Mouse (Mus musculus) neural tube, embryonic 12.5 days (tissue): ENCODE data around the gene Mtmr6. TPM values are rescaled to one million over a fixed set of nuclear protein-coding genes. Genes with fewer than 3 reads are reported as not detected.

Experiments used
- ATAC-seq: fragments of 200-750 bp; cut with Nextera tagmentation; 2 replicates; pipeline ENCODE4 v1.8.0; 2017; ENCODE audit warnings: low read depth, mild to moderate bottlenecking, moderate TSS enrichment, moderate library complexity; ENCODE audit not compliant: low FRiP score
- H3K27ac ChIP-seq: fragments of 300-500 bp; sonication (generic); 2 replicates; pipeline ENCODE4 v1.5.1; 2016
- H3K27me3 ChIP-seq: fragments of 300-500 bp; sonication (generic); replicated peaks from 2 replicates; pipeline ENCODE4 v1.6.1; 2016; ENCODE audit warnings: mild to moderate bottlenecking
- H3K36me3 ChIP-seq: fragments of 300-500 bp; sonication (generic); 2 replicates; pipeline ENCODE4 v1.6.1; 2016; ENCODE audit warnings: mild to moderate bottlenecking
- H3K4me1 ChIP-seq: fragments of 300-500 bp; sonication (generic); 2 replicates; pipeline ENCODE4 v1.6.1; 2016
- H3K4me2 ChIP-seq: fragments of 300-500 bp; sonication (generic); replicated peaks from 2 replicates; pipeline ENCODE4 v1.6.1; 2016; ENCODE audit warnings: mild to moderate bottlenecking
- H3K4me3 ChIP-seq: fragments of 300-500 bp; sonication (generic); 2 replicates; pipeline ENCODE4 v1.5.1; 2016
- H3K9ac ChIP-seq: fragments of 300-500 bp; sonication (generic); 2 replicates; pipeline ENCODE4 v1.6.1; 2016; ENCODE audit warnings: mild to moderate bottlenecking
- H3K9me3 ChIP-seq: fragments of 300-500 bp; sonication (generic); 2 replicates; pipeline ENCODE4 v1.6.1; 2016; ENCODE audit warnings: mild to moderate bottlenecking
- WGBS: fragments of 180-500 bp; shearing (Covaris S2); methylation state at CpG from one replicate; pipeline ENCODE4 v1.1.7; 2016; 5-methylcytosine and 5-hydroxymethylcytosine counted together
- polyA plus RNA-seq: library from polyadenylated mRNA; unstranded; fragments of >200 nt; fragmentation: Nextera tagmentation; extraction: Ambion mirVana; gene quantifications from 2 replicates; pipeline ENCODE4 v1.2.1, GENCODE M21; 2016

Mtmr6 gene
- polyA plus RNA-seq, 1 experiment from 2014 or later: 59.7 TPM

DNA sequence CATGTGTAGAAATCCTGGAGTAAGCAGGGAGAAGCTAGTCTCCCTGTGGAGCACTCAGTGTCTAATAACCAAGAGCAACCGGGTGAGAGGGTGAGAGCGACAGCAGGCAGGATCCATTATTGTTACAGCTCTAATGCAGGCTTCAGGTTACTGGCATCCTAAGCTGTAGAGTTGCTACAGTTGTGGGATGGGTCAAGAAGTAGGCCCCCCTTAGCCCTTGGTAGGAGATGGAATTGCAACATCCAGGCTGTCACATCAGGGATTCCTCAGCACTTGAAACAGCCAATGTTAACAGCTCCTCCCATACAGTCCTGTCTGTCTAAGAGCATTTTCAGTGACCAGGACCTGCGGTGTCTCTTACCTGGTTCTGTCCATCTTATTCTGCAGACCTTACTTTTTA lies 8.7 kb upstream of the Mtmr6 start:
- H3K36me3 ChIP-seq: no peaks in the 10 kb centered on the region
- H3K27ac ChIP-seq: no peak overlapping the region
- no peak overlapping the region for H3K4me3 ChIP-seq
- no peak for ATAC-seq
- no peaks in the 10 kb centered on the region for H3K27me3 ChIP-seq
- H3K4me1 ChIP-seq: peaks cover 5% of the 10 kb centered on the region
- no peak overlapping the region for H3K9ac ChIP-seq
- no peaks in the 10 kb centered on the region for H3K9me3 ChIP-seq
- WGBS: 31% methylated on average over 3 of the region's 3 CpGs
- H3K4me2 ChIP-seq: no peak overlapping the region

DNA sequence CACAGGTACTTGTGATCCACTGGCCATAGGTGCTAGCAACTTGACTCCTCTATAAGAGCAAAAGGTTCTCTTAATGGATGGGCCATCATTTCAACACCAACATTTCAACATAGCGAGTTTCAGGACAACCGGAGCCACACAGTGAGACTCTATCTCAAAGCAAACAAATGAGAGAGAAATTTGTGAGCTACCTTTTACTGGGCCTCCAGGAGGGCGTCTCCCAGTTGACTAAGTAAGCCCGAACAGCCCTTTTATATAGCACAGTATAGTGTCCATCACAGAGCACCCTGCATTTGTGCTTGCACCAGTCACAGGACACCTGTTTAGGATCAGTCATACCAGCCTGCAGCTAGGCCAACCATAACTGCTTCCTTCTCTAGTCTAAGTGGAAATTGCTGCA lies 7.9 kb upstream of the Mtmr6 start:
- no peaks in the 10 kb centered on the region for H3K36me3 ChIP-seq
- no peak overlapping the region for H3K4me2 ChIP-seq
- H3K4me3 ChIP-seq: no peak overlapping the region
- no peaks in the 10 kb centered on the region for H3K9me3 ChIP-seq
- WGBS: 76% methylated on average over 4 of the region's 4 CpGs
- peaks cover 5% of the 10 kb centered on the region for H3K4me1 ChIP-seq
- no peak overlapping the region for H3K9ac ChIP-seq
- H3K27ac ChIP-seq: no peak overlapping the region
- no peaks in the 10 kb centered on the region for H3K27me3 ChIP-seq
- ATAC-seq: no peak

DNA sequence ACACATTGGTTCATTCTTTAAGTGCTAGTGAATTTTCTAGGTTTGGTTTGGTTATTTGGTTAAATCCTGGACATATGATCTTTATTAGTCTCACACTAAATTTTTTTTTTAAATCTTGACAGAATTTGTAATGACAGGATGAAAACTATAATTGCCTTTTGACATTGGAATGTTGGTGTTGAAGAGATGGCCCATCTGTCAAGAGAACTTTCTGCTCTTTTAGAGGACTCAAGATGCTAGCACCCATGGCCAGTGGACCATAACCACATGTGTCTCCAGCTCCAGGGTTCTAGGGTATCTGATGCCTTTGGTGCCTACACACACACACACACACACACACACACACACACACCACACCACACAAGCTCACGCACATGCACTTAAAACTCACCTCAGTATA lies 7.2 kb upstream of the Mtmr6 start:
- no peaks in the 10 kb centered on the region for H3K36me3 ChIP-seq
- no peaks in the 10 kb centered on the region for H3K4me1 ChIP-seq
- WGBS: 87% methylated on average over 1 of the region's 1 CpGs
- H3K27me3 ChIP-seq: no peaks in the 10 kb centered on the region
- H3K27ac ChIP-seq: no peak overlapping the region
- H3K4me2 ChIP-seq: no peak overlapping the region
- H3K9ac ChIP-seq: no peak overlapping the region
- H3K4me3 ChIP-seq: no peak overlapping the region
- no peaks in the 10 kb centered on the region for H3K9me3 ChIP-seq
- no peak for ATAC-seq

DNA sequence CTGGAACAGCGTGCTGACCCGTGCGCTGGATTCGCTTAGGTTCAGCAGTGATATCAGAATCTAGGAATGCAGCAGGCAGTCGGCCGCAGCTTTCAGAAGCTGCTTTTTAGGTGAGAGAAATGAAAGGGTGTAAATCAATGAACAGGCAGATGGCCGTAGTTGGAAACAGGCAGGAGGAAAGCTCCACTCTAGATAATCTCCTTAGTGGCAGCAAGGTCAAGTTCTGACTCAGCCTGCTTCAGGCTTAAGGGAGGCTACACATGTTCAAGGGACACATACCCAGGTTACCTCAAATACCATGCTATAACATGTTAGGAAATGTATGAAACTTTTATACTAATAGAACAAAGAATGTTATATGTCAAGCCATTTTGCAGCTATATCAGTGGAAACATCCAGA lies 2.7 kb upstream of the Mtmr6 start:
- Histone ChIP-seq H3K9ac (no peak overlapping the region), H3K4me3 (no peak overlapping the region), H3K9me3 (no peaks in the 10 kb centered on the region), H3K27me3 (no peaks in the 10 kb centered on the region), H3K4me1 (peaks cover 8% of the 10 kb centered on the region), H3K27ac (no peak overlapping the region), H3K4me2 (no peak overlapping the region), H3K36me3 (no peaks in the 10 kb centered on the region)
- 87% methylated on average over 7 of the region's 7 CpGs for WGBS
- no peak for ATAC-seq

DNA sequence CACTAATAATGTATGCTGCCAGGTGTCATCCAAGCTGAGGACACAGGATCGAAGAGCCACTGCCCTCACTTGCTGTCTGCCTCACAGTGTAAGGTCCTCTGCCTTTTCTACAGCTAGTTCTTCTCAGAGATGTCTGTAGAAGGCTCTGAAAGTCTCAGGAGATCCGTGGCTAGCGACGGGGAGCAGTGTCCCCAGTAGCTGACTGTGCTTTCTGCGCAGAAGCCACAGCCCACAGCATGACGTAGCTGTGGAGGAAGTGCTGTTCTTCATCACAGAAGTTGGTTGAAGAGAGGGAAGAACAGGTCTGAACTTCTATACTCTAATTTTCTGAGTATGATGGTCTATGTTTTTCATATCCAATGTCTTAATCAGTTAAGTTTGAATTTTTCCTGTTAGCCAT lies 4.3 kb downstream of the Mtmr6 start:
- no peak for ATAC-seq
- no peaks in the 10 kb centered on the region for H3K36me3 ChIP-seq
- H3K27ac ChIP-seq: no peak overlapping the region
- H3K9ac ChIP-seq: no peak overlapping the region
- H3K4me3 ChIP-seq: no peak overlapping the region
- WGBS: 88% methylated on average over 6 of the region's 6 CpGs
- no peaks in the 10 kb centered on the region for H3K27me3 ChIP-seq
- H3K4me2 ChIP-seq: no peak overlapping the region
- peaks cover 8% of the 10 kb centered on the region for H3K4me1 ChIP-seq
- H3K9me3 ChIP-seq: no peaks in the 10 kb centered on the region

DNA sequence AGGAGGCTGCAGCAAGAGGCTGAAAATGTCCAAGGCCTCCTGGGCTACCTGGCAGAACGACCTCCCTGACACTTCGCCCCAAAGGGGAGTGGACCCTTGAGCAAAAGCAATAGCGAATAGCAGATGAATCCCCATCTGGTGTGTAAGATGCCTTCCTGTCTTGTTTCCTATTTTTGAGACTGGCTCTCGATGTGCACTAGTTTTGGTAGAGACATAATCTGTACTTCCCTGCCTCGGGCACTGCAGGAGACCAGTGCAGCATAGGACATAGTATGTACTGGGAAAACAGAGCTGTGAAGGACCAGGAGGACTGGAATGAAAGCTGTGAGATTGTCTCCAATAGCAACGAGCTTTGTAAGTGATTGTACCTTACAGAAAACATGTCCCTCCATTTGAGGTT lies 8.3 kb downstream of the Mtmr6 start:
- H3K4me2 ChIP-seq: no peak overlapping the region
- H3K9me3 ChIP-seq: no peaks in the 10 kb centered on the region
- H3K4me1 ChIP-seq: no peaks in the 10 kb centered on the region
- WGBS: 86% methylated on average over 6 of the region's 6 CpGs
- no peak overlapping the region for H3K4me3 ChIP-seq
- H3K9ac ChIP-seq: no peak overlapping the region
- H3K36me3 ChIP-seq: no peaks in the 10 kb centered on the region
- H3K27ac ChIP-seq: no peak overlapping the region
- ATAC-seq: no peak
- H3K27me3 ChIP-seq: no peaks in the 10 kb centered on the region

DNA sequence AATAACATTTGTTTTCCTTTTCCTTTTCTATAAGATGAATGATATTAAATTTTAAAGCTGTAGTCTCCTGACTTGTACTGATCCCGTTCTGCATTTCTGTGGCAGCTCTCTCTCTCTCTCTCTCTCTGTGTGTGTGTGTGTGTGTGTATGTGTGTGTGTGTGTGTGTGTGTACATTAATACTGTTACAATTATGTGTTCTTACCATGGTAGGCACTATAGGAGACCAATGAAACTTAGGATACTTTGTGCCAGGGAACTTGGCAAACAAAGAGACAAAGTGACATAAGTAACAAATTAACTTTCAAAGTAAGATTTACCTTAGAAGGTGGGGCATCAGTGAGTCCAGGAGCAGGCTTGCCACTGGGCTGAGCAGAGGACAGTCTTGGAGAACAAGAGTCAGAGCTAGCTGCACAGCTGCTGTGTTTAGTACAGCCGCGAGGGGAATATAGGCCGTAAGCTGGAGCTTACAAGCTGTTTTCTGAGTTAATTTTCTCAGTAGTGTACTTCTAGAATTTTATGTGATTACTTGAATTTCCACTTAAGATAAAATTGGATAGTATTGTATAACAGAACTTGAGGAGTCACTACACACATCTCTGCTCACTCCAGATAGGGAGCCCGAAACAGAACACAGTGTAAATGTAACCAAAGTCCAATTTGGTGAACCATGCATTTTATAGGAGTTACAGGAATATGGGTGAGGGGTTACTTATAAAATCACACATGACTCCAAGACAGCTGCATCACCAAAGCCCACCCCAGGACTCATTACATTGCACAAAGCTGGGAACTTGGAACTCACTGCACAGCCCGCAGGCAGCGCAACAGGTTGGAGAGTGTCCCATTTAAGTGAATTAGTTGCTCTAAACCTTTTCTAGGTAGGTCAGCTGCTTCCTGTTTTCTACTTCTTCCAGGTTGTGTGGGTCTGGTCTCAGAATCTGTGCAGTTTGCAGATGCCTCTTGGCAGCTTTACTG lies 10.6 kb downstream of the Mtmr6 start:
- H3K4me1 ChIP-seq: no peaks in the 10 kb centered on the region
- H3K9ac ChIP-seq: no peak overlapping the region
- no peak overlapping the region for H3K4me2 ChIP-seq
- H3K36me3 ChIP-seq: no peaks in the 10 kb centered on the region
- H3K9me3 ChIP-seq: no peaks in the 10 kb centered on the region
- 93% methylated on average over 7 of the region's 7 CpGs for WGBS
- no peaks in the 10 kb centered on the region for H3K27me3 ChIP-seq
- ATAC-seq: no peak
- no peak overlapping the region for H3K27ac ChIP-seq
- H3K4me3 ChIP-seq: no peak overlapping the region

DNA sequence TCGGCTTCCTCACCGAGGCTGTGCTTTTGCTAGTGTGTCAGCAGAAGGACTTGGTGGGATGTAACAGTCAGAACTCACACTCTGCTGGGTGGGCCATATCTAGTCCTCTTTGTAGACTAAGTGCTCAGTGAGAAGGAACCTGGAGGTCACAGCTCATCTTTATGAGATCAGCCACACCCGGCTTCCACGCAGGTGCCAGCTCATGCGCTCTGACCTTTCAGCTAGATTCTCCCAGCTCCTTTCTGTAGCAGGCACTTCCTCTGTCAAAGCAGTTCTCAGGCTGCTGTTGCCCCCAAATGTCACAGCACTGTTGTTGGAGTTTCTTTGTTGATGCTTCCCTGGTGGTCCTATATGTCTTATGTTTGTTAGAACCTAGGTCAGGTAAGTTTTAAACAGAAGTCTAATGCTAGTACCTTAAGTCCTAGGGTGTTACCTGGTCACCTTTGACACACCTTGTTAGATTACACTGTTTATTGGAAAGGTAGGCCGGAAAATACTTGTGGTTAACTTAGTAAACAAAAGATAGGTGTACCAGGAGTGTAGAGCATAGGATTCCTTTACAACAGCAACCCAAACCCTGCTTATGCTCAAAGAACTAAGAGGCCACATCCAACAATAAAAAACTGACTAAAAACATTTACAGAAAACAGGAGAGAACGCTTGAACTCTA lies 21.3 kb downstream of the Mtmr6 start:
- 91% methylated on average over 7 of the region's 7 CpGs for WGBS
- Histone ChIP-seq H3K4me2 (no peak overlapping the region), H3K36me3 (peaks cover 14% of the 10 kb centered on the region), H3K9me3 (no peaks in the 10 kb centered on the region), H3K4me1 (no peaks in the 10 kb centered on the region), H3K27ac (no peak overlapping the region), H3K4me3 (no peak overlapping the region), H3K27me3 (no peaks in the 10 kb centered on the region), H3K9ac (no peak overlapping the region)
- no peak for ATAC-seq

DNA sequence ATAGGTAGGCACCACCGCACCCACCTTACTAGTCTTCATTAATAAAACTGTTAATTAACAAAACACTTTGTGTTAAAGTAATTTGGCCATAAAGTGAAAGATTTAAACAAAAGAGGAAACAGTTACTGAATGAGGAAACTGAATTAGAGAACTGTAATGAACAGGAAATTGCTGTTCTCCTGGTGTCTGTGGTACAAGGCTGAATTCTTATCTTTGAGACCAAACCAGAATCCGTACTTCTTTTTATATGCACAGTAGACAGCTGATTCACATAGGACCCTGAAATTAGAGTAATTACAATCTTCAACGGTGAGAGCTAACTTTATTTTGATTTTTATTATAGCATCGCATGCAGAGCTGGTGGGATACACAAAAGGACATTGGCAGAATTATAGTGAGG lies 25.3 kb downstream of the Mtmr6 start:
- Histone ChIP-seq H3K4me3 (no peak overlapping the region), H3K9ac (no peak overlapping the region), H3K4me1 (no peaks in the 10 kb centered on the region), H3K9me3 (no peaks in the 10 kb centered on the region), H3K27ac (no peak overlapping the region), H3K36me3 (peaks cover 18% of the 10 kb centered on the region), H3K27me3 (no peaks in the 10 kb centered on the region), H3K4me2 (no peak overlapping the region)
- ATAC-seq: no peak
- WGBS: 89% methylated on average over 4 of the region's 4 CpGs

DNA sequence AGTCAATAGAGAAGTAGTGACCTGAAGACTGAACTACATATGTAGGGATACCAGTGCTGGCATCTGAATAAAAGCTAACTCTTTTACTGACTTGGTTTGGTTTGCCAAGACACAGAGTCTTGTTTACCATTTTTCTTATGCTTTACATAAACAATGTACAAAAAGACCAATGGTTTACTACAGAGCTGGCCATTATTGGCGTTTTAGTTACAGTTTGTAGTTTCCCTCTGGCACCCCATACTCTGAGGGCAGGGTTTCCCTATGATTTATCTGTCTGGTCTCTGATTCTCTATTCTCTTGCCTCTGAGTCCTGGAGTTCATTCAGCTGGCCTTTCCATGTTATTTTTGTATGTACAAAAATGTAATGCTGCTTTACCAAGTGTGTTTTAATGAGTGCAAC lies 30.5 kb downstream of the Mtmr6 start:
- no peaks in the 10 kb centered on the region for H3K4me1 ChIP-seq
- H3K4me3 ChIP-seq: no peak overlapping the region
- 87% methylated on average over 1 of the region's 1 CpGs for WGBS
- H3K9ac ChIP-seq: no peak overlapping the region
- H3K27me3 ChIP-seq: no peaks in the 10 kb centered on the region
- H3K36me3 ChIP-seq: peaks cover 22% of the 10 kb centered on the region
- ATAC-seq: no peak
- no peak overlapping the region for H3K4me2 ChIP-seq
- no peaks in the 10 kb centered on the region for H3K9me3 ChIP-seq
- H3K27ac ChIP-seq: no peak overlapping the region

DNA sequence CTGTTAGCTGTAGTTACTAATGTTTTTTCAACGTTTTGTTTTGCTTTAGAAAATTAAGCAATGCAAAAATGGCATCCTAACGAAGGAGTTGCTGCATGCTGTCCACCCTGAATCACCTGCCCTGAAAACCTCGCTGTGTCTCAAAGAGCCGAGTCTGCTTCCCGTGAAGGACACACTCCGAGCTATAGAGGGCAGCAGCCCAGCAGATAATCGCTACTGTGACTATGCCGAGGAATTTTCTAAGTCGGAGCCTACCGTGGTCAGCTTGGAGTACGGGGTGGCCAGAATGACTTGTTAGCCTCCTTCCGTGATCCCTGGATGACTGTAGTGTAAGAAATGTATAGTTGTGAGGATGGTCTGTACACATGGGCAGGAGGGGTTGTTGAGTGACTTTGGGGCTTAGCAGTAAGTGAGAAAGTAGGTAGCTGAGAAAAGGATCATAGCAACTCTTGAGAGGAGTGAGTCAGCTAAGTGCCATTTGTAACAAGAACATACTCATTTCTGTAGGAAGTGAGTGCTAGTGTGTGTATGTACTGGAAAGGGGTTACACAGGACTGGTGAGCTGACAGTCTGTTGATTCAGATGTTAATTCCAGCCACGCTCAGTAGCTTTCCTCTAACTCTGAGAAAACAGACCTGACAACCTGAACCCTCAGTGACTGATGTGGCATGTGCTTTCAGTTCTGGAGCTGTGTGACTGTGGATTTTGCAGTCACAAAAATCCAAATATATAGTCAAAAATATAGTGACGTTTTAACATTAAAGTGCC lies 35.4 kb downstream of the Mtmr6 start:
- H3K4me2 ChIP-seq: no peak overlapping the region
- H3K27ac ChIP-seq: no peak overlapping the region
- no peaks in the 10 kb centered on the region for H3K4me1 ChIP-seq
- ATAC-seq: no peak
- H3K27me3 ChIP-seq: no peaks in the 10 kb centered on the region
- no peak overlapping the region for H3K9ac ChIP-seq
- 72% methylated on average over 14 of the region's 14 CpGs for WGBS
- no peak overlapping the region for H3K4me3 ChIP-seq
- no peaks in the 10 kb centered on the region for H3K9me3 ChIP-seq
- peaks cover 24% of the 10 kb centered on the region for H3K36me3 ChIP-seq

DNA sequence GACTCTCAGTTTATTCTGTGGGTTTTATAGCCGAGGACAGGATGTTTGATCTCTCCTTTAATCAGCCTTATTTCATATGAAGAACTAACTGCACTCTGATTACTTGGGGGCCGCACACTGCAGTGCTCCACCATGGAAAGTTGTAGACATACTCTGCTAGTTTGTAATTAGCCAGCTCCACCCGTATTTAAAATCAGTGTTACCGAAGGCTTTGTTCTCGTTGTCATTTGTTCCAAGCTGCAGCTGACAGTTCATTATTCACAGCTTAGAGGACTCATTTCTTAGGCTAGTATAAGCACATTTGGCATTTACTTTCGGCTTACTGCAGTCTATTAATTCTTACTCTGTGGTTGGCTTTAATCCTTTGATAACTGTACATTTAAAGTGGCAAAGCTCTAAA lies 36.0 kb downstream of the Mtmr6 start:
- H3K9ac ChIP-seq: no peak overlapping the region
- no peaks in the 10 kb centered on the region for H3K9me3 ChIP-seq
- no peak overlapping the region for H3K4me2 ChIP-seq
- H3K4me1 ChIP-seq: no peaks in the 10 kb centered on the region
- no peaks in the 10 kb centered on the region for H3K27me3 ChIP-seq
- WGBS: 64% methylated on average over 6 of the region's 6 CpGs
- no peak overlapping the region for H3K27ac ChIP-seq
- no peak overlapping the region for H3K4me3 ChIP-seq
- no peak for ATAC-seq
- H3K36me3 ChIP-seq: peaks cover 24% of the 10 kb centered on the region
